Mouse (Mus musculus) cerebellum, adult 9-10 months (tissue): ENCODE measurements around the gene Galntl6.
A peak's percentile ranks its signal among the peaks of the same experiment; 100 is the strongest.

Experiments used
- DNase-seq: peaks from one replicate; pipeline ENCODE4 v3.0.0; 2022

Gene Galntl6

GRCm38 (mm10) chr8:58912196-58912839, at the start of gene Galntl6:
Gene Galntl6, minus strand, starts transcription at chr8:58912640.
- peak; percentile 8 for DNase-seq

- no peak for DNase-seq
Measured at GRCm38 (mm10) chr8:58957195-58957739, 44.8 kb upstream of the Galntl6 start.

- DNase-seq: no peak
Measured at GRCm38 (mm10) chr8:58943773-58944172, 31.3 kb upstream of the Galntl6 start.

GRCm38 (mm10) chr8:58931066-58931465, 18.6 kb upstream of the Galntl6 start:
- DNase-seq: no peak

GRCm38 (mm10) chr8:58915142-58915541, 2.7 kb upstream of the Galntl6 start:
- no peak for DNase-seq

GRCm38 (mm10) chr8:58913640-58913968, 1.2 kb upstream of the Galntl6 start:
- DNase-seq: no peak

GRCm38 (mm10) chr8:58912840-58913639, 600 bp upstream of the Galntl6 start:
- peak; percentile 19 for DNase-seq

GRCm38 (mm10) chr8:58911677-58912076, 763 bp downstream of the Galntl6 start, which contains the start of gene BC030500:
Gene BC030500, plus strand, starts transcription at chr8:58911755.
- DNase-seq: no peak

GRCm38 (mm10) chr8:58904465-58904864, 8.0 kb downstream of the Galntl6 start:
- DNase-seq: no peak

GRCm38 (mm10) chr8:58895960-58896359, 16.5 kb downstream of the Galntl6 start:
- DNase-seq: no peak

- DNase-seq: peak; percentile 13
Measured at GRCm38 (mm10) chr8:58890591-58890990, 21.8 kb downstream of the Galntl6 start.

GRCm38 (mm10) chr8:58886405-58886804, 26.0 kb downstream of the Galntl6 start:
- DNase-seq: peak; percentile 5

GRCm38 (mm10) chr8:58824347-58824746, 88.1 kb downstream of the Galntl6 start:
- DNase-seq: no peak

GRCm38 (mm10) chr8:58805190-58805589, 107.2 kb downstream of the Galntl6 start:
- DNase-seq: peak; percentile 25

GRCm38 (mm10) chr8:58801847-58802246, 110.6 kb downstream of the Galntl6 start:
- no peak for DNase-seq

- DNase-seq: no peak
Measured at GRCm38 (mm10) chr8:58753769-58754168, 158.7 kb downstream of the Galntl6 start.

- DNase-seq: no peak
Measured at GRCm38 (mm10) chr8:58737963-58738362, 174.5 kb downstream of the Galntl6 start.

GRCm38 (mm10) chr8:58691761-58692160, 220.7 kb downstream of the Galntl6 start:
- DNase-seq: no peak

- no peak for DNase-seq
Measured at GRCm38 (mm10) chr8:58677847-58678450, 234.5 kb downstream of the Galntl6 start.

- peak; percentile 65 for DNase-seq
Measured at GRCm38 (mm10) chr8:58669075-58669474, 243.4 kb downstream of the Galntl6 start.

GRCm38 (mm10) chr8:58660019-58660418, 252.4 kb downstream of the Galntl6 start:
- DNase-seq: no peak

- no peak for DNase-seq
Measured at GRCm38 (mm10) chr8:58655631-58656030, 256.8 kb downstream of the Galntl6 start.

- DNase-seq: peak; percentile 38
Measured at GRCm38 (mm10) chr8:58606451-58606850, 306.0 kb downstream of the Galntl6 start.

GRCm38 (mm10) chr8:58604751-58605150, 307.7 kb downstream of the Galntl6 start:
- no peak for DNase-seq
